Mouse (Mus musculus) erythroid progenitor cell, adult 5-6 weeks (primary cell): ENCODE measurements around the gene Olfr1054. TPM values are rescaled to one million over a fixed set of nuclear protein-coding genes. Genes with fewer than 3 reads are reported as not detected.
"Not testable (repeated sequence)": the region's sequence is repeated elsewhere in the genome, so short reads cannot be mapped to it uniquely, and the experiment has no call there.

ENCODE experiments used
- ATAC-seq: replicated peaks from 2 replicates; pipeline ENCODE4 v1.8.0; 2016; ENCODE audit warnings: moderate number of reproducible peaks, mild to moderate bottlenecking, moderate TSS enrichment, inconsistent platforms; ENCODE audit not compliant: poor library complexity, low FRiP score, severe bottlenecking
- total RNA-seq, 2 experiments: library from RNA; stranded (forward) in 1 of 2; stranded (reverse) in 1 of 2; fragments of 150-400 nt in 1 of 2; fragments of 186-747, 209-891 nt in 1 of 2; gene quantifications; 2 replicates each; pipeline versions ENCODE4 v1.2.3 to v1.2.4; 2015 to 2017; ENCODE audit warnings: low replicate concordance in 2 of 2

The Olfr1054 gene
- not detected in 2 replicates for total RNA-seq (2015; ENCODE audit: low replicate concordance)
- not detected in 2 replicates for total RNA-seq (2017; ENCODE audit: low replicate concordance)

- ATAC-seq = no peak
Measured at GRCm38 (mm10) chr2:86335333-86335732, at the start of gene Olfr1054. Olfr1054 (minus strand) TSS chr2:86335433.

- ATAC-seq = no peak
Measured at GRCm38 (mm10) chr2:86378293-86378692, 43.1 kb upstream of the Olfr1054 start, which contains the start of gene Olfr1057. Olfr1057 (minus strand) TSS chr2:86378393.

- not testable (repeated sequence) for ATAC-seq
Measured at GRCm38 (mm10) chr2:86366342-86366741, 31.1 kb upstream of the Olfr1054 start.

- no peak for ATAC-seq
Measured at GRCm38 (mm10) chr2:86362369-86362768, 27.1 kb upstream of the Olfr1054 start, which contains the start of gene Olfr1056. Olfr1056 (minus strand) TSS chr2:86362469.

GRCm38 (mm10) chr2:86351751-86352150 is 16.5 kb upstream of the Olfr1054 start:
- not testable (repeated sequence) for ATAC-seq

GRCm38 (mm10) chr2:86350184-86350583 is 15.0 kb upstream of the Olfr1054 start, which contains the start of gene Olfr1055:
Olfr1055 (minus strand) TSS chr2:86350284.
- ATAC-seq = no peak

- ATAC-seq = no peak
Measured at GRCm38 (mm10) chr2:86315184-86315583, 20.0 kb downstream of the Olfr1054 start, which contains the start of gene Olfr1053. Olfr1053 (minus strand) TSS chr2:86315284.

GRCm38 (mm10) chr2:86292155-86292554 is 43.1 kb downstream of the Olfr1054 start, which contains the start of gene Olfr1052:
Olfr1052 (plus strand) TSS chr2:86292455.
- ATAC-seq = no peak

Other genes with a start within 250 kb of the Olfr1054 start
- gene Olfr1037, start 248.0 kb downstream of the Olfr1054 start, total RNA-seq (2015; ENCODE audit: low replicate concordance) = not detected in 2 replicates
- gene Olfr1037, start 248.0 kb downstream of the Olfr1054 start, total RNA-seq (2017; ENCODE audit: low replicate concordance) = not detected in 2 replicates
- not detected in 2 replicates for gene Olfr1039, start 199.5 kb downstream of the Olfr1054 start, total RNA-seq (2015; ENCODE audit: low replicate concordance)
- gene Olfr1039, start 199.5 kb downstream of the Olfr1054 start, total RNA-seq (2017; ENCODE audit: low replicate concordance) = not detected in 2 replicates
- gene Olfr1040, start 188.7 kb downstream of the Olfr1054 start, total RNA-seq (2015; ENCODE audit: low replicate concordance) = not detected in 2 replicates
- not detected in 2 replicates for gene Olfr1040, start 188.7 kb downstream of the Olfr1054 start, total RNA-seq (2017; ENCODE audit: low replicate concordance)
- not detected in 2 replicates for gene Olfr1042, start 173.6 kb downstream of the Olfr1054 start, total RNA-seq (2015; ENCODE audit: low replicate concordance)
- not detected in 2 replicates for gene Olfr1042, start 173.6 kb downstream of the Olfr1054 start, total RNA-seq (2017; ENCODE audit: low replicate concordance)
- gene Olfr1043, start 167.9 kb downstream of the Olfr1054 start, total RNA-seq (2015; ENCODE audit: low replicate concordance) = not detected in 2 replicates
- not detected in 2 replicates for gene Olfr1043, start 167.9 kb downstream of the Olfr1054 start, total RNA-seq (2017; ENCODE audit: low replicate concordance)
- not detected in 2 replicates for gene Olfr1044, start 157.6 kb downstream of the Olfr1054 start, total RNA-seq (2015; ENCODE audit: low replicate concordance)
- not detected in 2 replicates for gene Olfr1044, start 157.6 kb downstream of the Olfr1054 start, total RNA-seq (2017; ENCODE audit: low replicate concordance)
- not detected in 2 replicates for gene Olfr52, start 149.8 kb downstream of the Olfr1054 start, total RNA-seq (2015; ENCODE audit: low replicate concordance)
- not detected in 2 replicates for gene Olfr52, start 149.8 kb downstream of the Olfr1054 start, total RNA-seq (2017; ENCODE audit: low replicate concordance)
- not detected in 2 replicates for gene Olfr1045, start 132.4 kb downstream of the Olfr1054 start, total RNA-seq (2015; ENCODE audit: low replicate concordance)
- gene Olfr1045, start 132.4 kb downstream of the Olfr1054 start, total RNA-seq (2017; ENCODE audit: low replicate concordance) = not detected in 2 replicates
- not detected in 2 replicates for gene Olfr1046, start 116.1 kb downstream of the Olfr1054 start, total RNA-seq (2015; ENCODE audit: low replicate concordance)
- not detected in 2 replicates for gene Olfr1046, start 116.1 kb downstream of the Olfr1054 start, total RNA-seq (2017; ENCODE audit: low replicate concordance)
- gene Olfr1047, start 104.0 kb downstream of the Olfr1054 start, total RNA-seq (2015; ENCODE audit: low replicate concordance) = not detected in 2 replicates
- gene Olfr1047, start 104.0 kb downstream of the Olfr1054 start, total RNA-seq (2017; ENCODE audit: low replicate concordance) = not detected in 2 replicates
- not detected in 2 replicates for gene Olfr1048, start 95.1 kb downstream of the Olfr1054 start, total RNA-seq (2015; ENCODE audit: low replicate concordance)
- gene Olfr1048, start 95.1 kb downstream of the Olfr1054 start, total RNA-seq (2017; ENCODE audit: low replicate concordance) = not detected in 2 replicates
- not detected in 2 replicates for gene Olfr1049, start 77.1 kb downstream of the Olfr1054 start, total RNA-seq (2015; ENCODE audit: low replicate concordance)
- gene Olfr1049, start 77.1 kb downstream of the Olfr1054 start, total RNA-seq (2017; ENCODE audit: low replicate concordance) = not detected in 2 replicates
- not detected in 2 replicates for gene Olfr1051, start 56.3 kb downstream of the Olfr1054 start, total RNA-seq (2015; ENCODE audit: low replicate concordance)
- gene Olfr1051, start 56.3 kb downstream of the Olfr1054 start, total RNA-seq (2017; ENCODE audit: low replicate concordance) = not detected in 2 replicates
- gene Olfr1052, start 43.0 kb downstream of the Olfr1054 start, total RNA-seq (2015; ENCODE audit: low replicate concordance) = not detected in 2 replicates
- gene Olfr1052, start 43.0 kb downstream of the Olfr1054 start, total RNA-seq (2017; ENCODE audit: low replicate concordance) = not detected in 2 replicates
- not detected in 2 replicates for gene Olfr1053, start 20.1 kb downstream of the Olfr1054 start, total RNA-seq (2015; ENCODE audit: low replicate concordance)
- not detected in 2 replicates for gene Olfr1053, start 20.1 kb downstream of the Olfr1054 start, total RNA-seq (2017; ENCODE audit: low replicate concordance)
- gene Olfr1055, start 14.9 kb upstream of the Olfr1054 start, total RNA-seq (2015; ENCODE audit: low replicate concordance) = not detected in 2 replicates
- not detected in 2 replicates for gene Olfr1055, start 14.9 kb upstream of the Olfr1054 start, total RNA-seq (2017; ENCODE audit: low replicate concordance)
- gene Olfr1056, start 27.0 kb upstream of the Olfr1054 start, total RNA-seq (2015; ENCODE audit: low replicate concordance) = not detected in 2 replicates
- gene Olfr1056, start 27.0 kb upstream of the Olfr1054 start, total RNA-seq (2017; ENCODE audit: low replicate concordance) = not detected in 2 replicates
- gene Olfr1057, start 43.0 kb upstream of the Olfr1054 start, total RNA-seq (2015; ENCODE audit: low replicate concordance) = not detected in 2 replicates
- gene Olfr1057, start 43.0 kb upstream of the Olfr1054 start, total RNA-seq (2017; ENCODE audit: low replicate concordance) = not detected in 2 replicates
- not detected in 2 replicates for gene Olfr1058, start 53.1 kb upstream of the Olfr1054 start, total RNA-seq (2015; ENCODE audit: low replicate concordance)
- not detected in 2 replicates for gene Olfr1058, start 53.1 kb upstream of the Olfr1054 start, total RNA-seq (2017; ENCODE audit: low replicate concordance)
- gene Olfr1061, start 78.6 kb upstream of the Olfr1054 start, total RNA-seq (2015; ENCODE audit: low replicate concordance) = not detected in 2 replicates
- gene Olfr1061, start 78.6 kb upstream of the Olfr1054 start, total RNA-seq (2017; ENCODE audit: low replicate concordance) = not detected in 2 replicates
- not detected in 2 replicates for gene Olfr1062, start 91.3 kb upstream of the Olfr1054 start, total RNA-seq (2015; ENCODE audit: low replicate concordance)
- not detected in 2 replicates for gene Olfr1062, start 91.3 kb upstream of the Olfr1054 start, total RNA-seq (2017; ENCODE audit: low replicate concordance)
- gene Olfr1065, start 115.2 kb upstream of the Olfr1054 start, total RNA-seq (2015; ENCODE audit: low replicate concordance) = not detected in 2 replicates
- not detected in 2 replicates for gene Olfr1065, start 115.2 kb upstream of the Olfr1054 start, total RNA-seq (2017; ENCODE audit: low replicate concordance)
- gene Olfr1066, start 120.8 kb upstream of the Olfr1054 start, total RNA-seq (2015; ENCODE audit: low replicate concordance) = not detected in 2 replicates
- gene Olfr1066, start 120.8 kb upstream of the Olfr1054 start, total RNA-seq (2017; ENCODE audit: low replicate concordance) = not detected in 2 replicates
- not detected in 2 replicates for gene Olfr228, start 152.0 kb upstream of the Olfr1054 start, total RNA-seq (2015; ENCODE audit: low replicate concordance)
- gene Olfr228, start 152.0 kb upstream of the Olfr1054 start, total RNA-seq (2017; ENCODE audit: low replicate concordance) = not detected in 2 replicates
- gene Olfr1076, start 173.0 kb upstream of the Olfr1054 start, total RNA-seq (2015; ENCODE audit: low replicate concordance) = not detected in 2 replicates
- gene Olfr1076, start 173.0 kb upstream of the Olfr1054 start, total RNA-seq (2017; ENCODE audit: low replicate concordance) = not detected in 2 replicates
- not detected in 2 replicates for gene Olfr1079, start 207.0 kb upstream of the Olfr1054 start, total RNA-seq (2015; ENCODE audit: low replicate concordance)
- not detected in 2 replicates for gene Olfr1079, start 207.0 kb upstream of the Olfr1054 start, total RNA-seq (2017; ENCODE audit: low replicate concordance)
- not detected in 2 replicates for gene Olfr1080, start 222.8 kb upstream of the Olfr1054 start, total RNA-seq (2015; ENCODE audit: low replicate concordance)
- gene Olfr1080, start 222.8 kb upstream of the Olfr1054 start, total RNA-seq (2017; ENCODE audit: low replicate concordance) = not detected in 2 replicates